Mouse (Mus musculus) heart, adult 18-20 months (tissue): ENCODE results near the gene Cacna2d4. TPM values are rescaled to one million over a fixed set of nuclear protein-coding genes. Genes with fewer than 3 reads are reported as not detected.

Experiments used
- DNase-seq, 2 experiments: peaks; one replicate each; pipeline ENCODE4 v3.0.0; 2021 to 2022; ENCODE audit warnings: mixed read lengths in 1 of 2
- total RNA-seq, 2 experiments: library from RNA; stranded (reverse); gene quantifications; 2 replicates each; pipeline ENCODE4 v1.2.3; 2021

Cacna2d4 gene
- total RNA-seq, 2 experiments from 2014 or later: not detected

GRCm38 (mm10) chr6:119389089-119389488, 152.8 kb downstream of the Cacna2d4 start:
- no peak for DNase-seq

DNA sequence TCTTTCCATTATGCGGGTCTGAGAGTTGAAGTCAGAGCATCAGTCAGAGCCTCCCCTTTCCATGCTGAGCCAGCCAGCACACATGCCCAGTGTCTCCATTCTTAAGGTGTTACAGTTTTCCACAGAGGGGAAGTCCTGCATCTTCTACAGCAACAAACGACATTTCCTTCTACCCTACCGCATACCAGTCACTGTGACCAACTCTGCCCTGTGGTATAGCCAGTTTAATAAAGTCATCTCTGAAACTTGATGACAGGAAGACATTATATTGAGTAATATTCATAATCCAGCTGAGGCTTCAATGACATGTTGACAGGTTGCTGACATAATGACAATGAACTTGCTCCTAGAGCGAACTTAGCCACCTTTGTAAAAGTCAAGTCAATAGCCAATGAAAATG, 154.4 kb downstream of the Cacna2d4 start:
- DNase-seq: no peak

GRCm38 (mm10) chr6:119392836-119393235, 156.5 kb downstream of the Cacna2d4 start:
- no peak for DNase-seq

GRCm38 (mm10) chr6:119395421-119396308, 159.3 kb downstream of the Cacna2d4 start:
- peak; percentile 28 to 45 for DNase-seq

DNA sequence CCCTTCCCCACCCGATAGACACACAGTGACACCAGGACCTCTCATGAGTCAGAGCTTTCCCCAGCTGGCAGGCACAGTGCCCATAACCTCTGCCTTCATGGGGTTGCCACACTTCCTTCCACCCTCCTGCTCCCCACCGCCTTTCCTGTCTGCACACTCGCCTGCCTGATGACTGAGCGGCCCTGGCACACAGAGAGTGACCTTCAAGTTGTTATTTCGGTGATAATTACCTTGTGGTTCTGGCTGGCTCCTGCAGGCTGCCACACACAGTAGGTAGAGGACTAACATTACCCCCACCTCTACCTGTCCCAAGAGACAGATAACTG, 159.9 kb downstream of the Cacna2d4 start:
- peak; percentile 81 to 93 for DNase-seq

DNA sequence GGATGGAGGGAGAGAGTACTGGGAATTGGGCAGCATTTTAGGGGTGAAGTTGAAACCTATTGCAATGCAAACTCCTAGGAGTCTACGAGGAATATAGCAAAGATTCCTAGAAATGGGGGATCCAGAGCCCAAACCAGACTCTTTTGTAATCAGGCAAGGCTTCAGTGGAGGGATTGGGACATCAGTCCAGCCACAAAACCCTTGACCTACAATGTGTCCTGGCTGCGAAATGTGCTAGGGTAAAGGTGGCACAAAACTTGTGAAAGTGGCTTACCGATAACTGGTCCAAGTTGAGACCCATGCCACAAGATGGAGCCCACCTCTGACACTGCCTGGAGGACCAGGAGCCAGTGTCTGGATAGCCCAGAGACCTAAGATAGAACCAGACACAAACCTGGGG, 163.0 kb downstream of the Cacna2d4 start:
- DNase-seq: no peak

DNA sequence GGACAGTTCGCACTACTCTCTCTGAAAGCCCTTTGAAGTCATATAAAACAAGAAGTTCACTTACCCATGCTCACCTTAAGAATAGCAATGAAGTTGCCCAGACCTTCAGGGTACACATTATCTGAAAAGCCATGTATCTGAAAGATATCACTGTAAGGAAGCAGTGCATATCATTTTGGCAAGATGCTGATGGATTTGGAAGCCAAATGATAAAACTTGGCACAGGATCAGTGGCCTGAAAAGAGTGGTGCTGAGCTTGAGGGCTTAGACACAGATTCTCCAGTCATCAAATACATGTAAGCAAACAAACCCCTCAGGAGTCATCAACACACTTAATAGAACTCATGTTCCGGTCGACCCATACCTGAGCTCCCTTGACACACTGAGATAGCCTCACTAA, 164.3 kb downstream of the Cacna2d4 start:
- no peak for DNase-seq

DNA sequence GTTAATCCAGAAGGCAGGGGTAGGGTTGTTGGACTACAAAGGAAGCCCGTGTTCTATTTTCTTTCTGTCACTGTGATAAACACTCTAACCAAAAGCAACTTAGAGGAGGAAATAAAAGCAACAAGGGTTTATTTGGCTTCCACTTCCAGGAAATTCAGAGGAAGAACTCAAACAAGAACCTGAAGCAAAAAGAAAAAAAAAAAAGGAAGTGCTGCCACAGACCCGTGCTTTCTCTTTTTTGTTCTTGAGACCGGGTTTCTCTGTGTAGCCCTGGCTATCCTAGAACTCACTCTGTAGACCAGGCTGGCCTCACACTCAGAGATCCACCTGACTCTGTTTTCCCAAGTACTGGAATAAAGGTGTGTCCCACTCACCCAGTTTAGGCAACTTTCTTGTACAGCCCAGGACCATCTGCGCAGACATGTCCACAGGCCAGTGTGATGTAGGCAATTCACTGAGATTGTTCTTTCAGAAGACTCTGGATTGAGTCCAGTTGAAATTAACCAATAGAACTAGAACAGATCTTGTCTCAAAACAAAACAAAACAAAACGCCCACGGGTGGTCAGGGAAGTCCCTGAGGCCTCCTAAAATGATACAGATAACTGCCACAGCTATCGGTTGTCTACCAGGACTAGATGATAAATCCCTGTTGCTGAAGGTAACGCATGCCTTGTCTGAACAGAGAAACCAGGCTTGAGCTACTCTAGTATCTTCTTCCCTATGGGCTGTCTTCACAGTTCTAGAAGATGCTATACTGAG, 165.4 kb downstream of the Cacna2d4 start:
- no peak for DNase-seq

Other genes starting within 250 kb of the Cacna2d4 start
- gene Dcp1b, start 61.3 kb upstream of the Cacna2d4 start, total RNA-seq: 1 to 10 TPM in 1 of 2 experiments, under 1 TPM in 1; 0.92 to 3.0 TPM
- gene Cacna1c, start 40.1 kb upstream of the Cacna2d4 start, total RNA-seq: 100 to 1,000 TPM; 201 to 225 TPM
- gene Lrtm2, start 94.2 kb downstream of the Cacna2d4 start, total RNA-seq: under 1 TPM; 0.08 to 0.10 TPM
- 10 to 100 TPM; 71.4 to 86.5 TPM for gene Adipor2, start 181.2 kb downstream of the Cacna2d4 start, total RNA-seq
- 10 to 100 TPM; 15.0 to 15.6 TPM for gene Fbxl14, start 243.1 kb downstream of the Cacna2d4 start, total RNA-seq